Mouse (Mus musculus): ENCODE measurements around the gene Slc9b1.

- no peak for TF ChIP-seq POLR2A (IDR thresholded peaks at IDR 0.05; ENCODE audit: insufficient read depth, low read depth, low read length)
- TF ChIP-seq CTCF (IDR thresholded peaks at IDR 0.05; ENCODE audit: insufficient read depth, low read depth, low read length): no peak
Measured at GRCm38 (mm10) chr3:135421310-135421594, 73.4 kb downstream of the Slc9b1 start.

Data from olfactory bulb, adult 2 months (tissue).